Mouse (Mus musculus) retina, embryonic 14.5 days (tissue): ENCODE measurements around the gene Prmt8.

Experiments used
- DNase-seq: peaks from one replicate; pipeline ENCODE4 v3.0.0-alpha.2; 2015; ENCODE audit warnings: low spot score

Gene Prmt8

GRCm38 (mm10) chr6:127769275-127770156, at the start of gene Prmt8:
Prmt8 (minus strand) TSS chr6:127769472.
- DNase-seq, result peak; percentile 32

DNA sequence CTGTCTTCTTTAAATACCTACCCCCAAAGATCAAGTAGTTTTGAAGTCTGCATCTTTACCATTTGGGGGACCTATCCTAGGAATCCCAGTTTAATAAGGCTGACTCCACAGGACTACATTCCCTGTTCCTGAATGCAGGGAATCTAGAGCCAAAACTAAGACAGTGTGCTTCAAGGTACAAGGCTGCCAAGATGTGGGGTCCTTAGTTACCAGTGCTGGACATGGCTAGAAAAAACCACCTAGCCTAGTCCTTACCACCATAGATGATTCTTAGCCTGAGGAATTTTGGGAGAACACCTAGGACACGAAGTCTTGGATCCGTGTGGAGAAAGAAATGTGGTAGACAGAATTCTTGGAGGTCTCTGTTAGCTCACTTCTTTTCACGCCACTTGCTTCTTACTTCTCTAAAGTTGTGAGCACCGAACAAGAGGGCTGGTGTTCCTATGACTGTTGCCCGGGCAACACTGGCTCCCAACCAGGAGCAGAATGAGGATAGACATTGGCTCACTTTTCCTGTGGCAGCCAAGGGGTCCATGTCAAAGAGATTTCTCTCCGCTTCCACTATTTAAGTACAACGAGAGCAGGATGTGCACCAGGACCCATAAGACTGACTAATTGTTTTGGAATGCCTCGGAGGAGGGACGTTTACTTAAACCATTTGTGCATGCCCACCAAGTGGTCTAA, 33.9 kb upstream of the Prmt8 start:
- no peak for DNase-seq

DNA sequence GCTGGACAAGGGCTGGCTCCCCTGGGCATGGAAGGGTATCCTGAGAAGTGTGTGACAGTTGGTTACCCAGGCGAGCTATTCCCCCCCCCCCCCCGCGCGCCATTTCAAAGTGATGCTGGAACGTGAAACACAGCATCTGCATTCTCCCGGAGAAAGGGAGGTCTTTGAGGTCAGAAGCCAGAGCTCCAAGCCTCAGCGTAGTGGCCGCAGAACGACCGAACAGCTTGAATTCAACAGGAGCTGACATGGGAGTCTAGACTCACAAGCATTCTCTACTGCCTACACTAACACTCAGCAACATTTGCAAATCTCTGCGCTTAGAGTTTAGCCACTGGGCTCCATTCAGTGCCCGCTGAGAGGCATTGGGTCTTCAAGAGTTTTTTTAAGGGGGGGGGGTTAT, 32.9 kb upstream of the Prmt8 start:
- no peak for DNase-seq

- no peak for DNase-seq
Observed at GRCm38 (mm10) chr6:127790023-127790422, 20.8 kb upstream of the Prmt8 start.

- no peak for DNase-seq
Observed at GRCm38 (mm10) chr6:127770806-127771205, 1.5 kb upstream of the Prmt8 start.

DNA sequence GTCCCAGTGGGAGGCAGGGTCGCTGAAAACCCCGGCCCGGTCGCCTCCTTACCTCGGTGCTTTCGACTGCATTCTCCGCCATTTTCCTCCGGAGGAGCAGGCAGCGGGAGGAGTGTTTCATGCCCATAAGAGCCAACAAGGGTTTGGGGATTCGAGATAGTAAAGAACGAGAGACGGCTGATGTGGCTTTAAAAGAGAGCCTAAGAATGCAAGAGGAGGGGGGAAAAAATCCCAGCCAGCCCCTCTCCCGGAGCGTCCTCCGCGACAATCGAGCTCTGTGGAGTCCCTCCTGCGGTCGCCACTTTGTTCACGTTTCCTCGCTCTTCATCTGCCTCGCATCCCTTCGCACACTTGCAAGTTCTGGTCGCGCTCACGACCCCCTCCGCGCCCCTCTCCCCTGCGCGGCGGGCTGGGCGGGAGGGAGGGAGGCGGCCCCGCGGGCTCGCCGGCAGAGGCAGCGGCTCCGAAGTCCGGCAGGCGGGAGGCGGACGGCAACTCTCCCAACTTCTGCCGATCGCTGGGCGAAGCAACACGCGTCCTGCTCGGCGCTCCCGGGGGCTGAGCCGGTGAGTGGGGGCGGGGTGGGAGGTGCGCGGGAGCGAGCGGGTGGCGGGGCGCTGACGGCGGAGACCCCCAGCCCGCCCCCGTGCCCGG, 524 bp downstream of the Prmt8 start:
- peak; percentile 37 for DNase-seq

- peak; percentile 77 for DNase-seq
Observed at GRCm38 (mm10) chr6:127767706-127768493, 1.4 kb downstream of the Prmt8 start.

DNA sequence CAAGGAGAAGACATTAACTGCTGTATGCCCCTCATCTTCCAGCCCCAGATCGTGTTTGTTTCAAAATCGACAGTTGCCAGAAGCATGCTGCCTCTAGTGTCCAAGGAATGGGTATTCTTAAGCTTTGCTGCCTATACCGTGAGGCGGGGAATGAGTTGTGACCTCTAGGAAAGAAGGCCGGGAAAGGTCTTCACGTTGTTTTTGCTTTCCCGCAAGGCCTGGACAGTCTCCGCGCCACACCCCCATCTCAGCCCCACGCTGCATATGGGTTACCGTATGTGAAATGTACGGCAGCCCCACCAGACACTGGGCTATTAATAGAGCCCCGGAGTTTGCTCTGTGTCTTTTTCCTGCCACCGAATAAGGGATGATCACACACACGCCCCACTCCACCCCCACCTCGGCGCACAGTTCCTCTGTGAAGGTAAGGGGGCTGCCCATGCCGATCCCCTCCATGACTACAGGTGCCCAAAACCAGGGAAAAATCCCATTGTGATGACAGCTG, 2.0 kb downstream of the Prmt8 start:
- DNase-seq, result no peak

GRCm38 (mm10) chr6:127766641-127767200, 2.6 kb downstream of the Prmt8 start:
- DNase-seq, result peak; percentile 59

DNA sequence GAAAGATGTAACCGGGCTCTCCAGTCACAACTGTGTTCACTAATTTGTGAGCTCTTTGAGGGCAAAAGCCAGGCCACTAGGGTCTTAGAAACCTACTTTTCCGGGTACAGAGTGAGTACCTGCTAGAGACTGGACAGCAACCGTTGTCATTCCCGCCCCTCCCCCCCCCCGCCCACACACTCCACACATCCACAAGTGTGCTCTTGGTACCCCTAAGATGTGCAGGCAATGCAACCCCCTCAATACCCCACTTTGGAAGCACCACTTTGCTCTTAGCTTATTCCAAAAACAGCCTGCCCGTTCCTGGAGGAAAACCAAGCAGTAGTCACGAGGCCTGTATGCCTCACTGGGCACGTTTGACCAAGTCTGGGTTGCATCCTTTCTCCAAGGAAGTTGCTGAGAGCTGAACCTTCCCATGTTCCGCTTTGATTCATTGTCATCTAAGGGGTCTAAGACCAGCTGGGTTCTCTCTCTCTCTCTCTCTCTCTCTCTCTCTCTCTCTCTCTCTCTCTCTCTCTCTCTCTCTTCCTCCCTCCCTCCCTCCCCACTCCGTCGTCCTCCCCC, 3.1 kb downstream of the Prmt8 start:
- DNase-seq, result peak; percentile 42

DNA sequence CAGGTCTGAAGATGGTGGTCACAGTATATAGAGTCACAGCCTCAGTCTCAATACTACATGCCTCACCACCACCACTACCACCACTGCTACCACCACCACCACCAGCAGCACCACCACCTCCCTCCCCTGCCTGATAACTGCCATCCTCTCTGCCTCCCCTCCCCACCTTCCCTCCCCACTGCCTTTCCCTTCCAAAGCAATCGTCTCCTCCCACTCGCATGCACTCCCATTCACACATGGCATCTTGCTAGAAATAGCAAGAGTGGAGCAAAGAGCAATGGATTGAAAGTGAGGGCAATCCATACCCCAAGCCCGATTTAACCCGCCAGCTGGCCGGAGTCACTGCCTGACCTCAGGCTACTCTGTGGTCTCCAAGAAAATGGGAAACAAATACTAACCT, 3.7 kb downstream of the Prmt8 start:
- no peak for DNase-seq

GRCm38 (mm10) chr6:127758264-127758663, 11.0 kb downstream of the Prmt8 start:
- no peak for DNase-seq

DNA sequence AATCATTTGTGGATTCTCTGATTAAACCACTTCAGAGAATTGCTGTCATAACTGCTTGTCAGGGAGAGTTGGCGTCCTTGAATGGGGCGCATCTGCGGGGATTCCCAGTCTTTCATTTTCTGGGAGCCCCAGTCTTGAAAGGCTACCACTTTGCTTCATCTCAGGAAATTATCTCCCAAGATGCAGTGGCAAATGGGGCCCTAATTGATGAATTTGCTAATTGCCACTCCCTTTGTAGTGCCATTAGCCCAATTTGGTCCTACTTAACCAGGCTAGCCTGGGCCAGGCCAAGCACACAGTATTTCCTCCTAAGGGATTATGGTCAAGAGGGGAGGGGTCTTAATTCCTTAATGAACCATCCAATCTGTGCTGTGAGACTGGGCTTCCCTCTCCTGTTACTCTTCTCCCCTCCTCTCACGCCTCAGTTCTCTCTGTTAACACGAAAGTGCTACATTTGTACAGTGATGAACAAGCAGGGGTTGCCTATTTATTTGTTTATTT, 11.6 kb downstream of the Prmt8 start:
- peak; percentile 29 for DNase-seq

DNA sequence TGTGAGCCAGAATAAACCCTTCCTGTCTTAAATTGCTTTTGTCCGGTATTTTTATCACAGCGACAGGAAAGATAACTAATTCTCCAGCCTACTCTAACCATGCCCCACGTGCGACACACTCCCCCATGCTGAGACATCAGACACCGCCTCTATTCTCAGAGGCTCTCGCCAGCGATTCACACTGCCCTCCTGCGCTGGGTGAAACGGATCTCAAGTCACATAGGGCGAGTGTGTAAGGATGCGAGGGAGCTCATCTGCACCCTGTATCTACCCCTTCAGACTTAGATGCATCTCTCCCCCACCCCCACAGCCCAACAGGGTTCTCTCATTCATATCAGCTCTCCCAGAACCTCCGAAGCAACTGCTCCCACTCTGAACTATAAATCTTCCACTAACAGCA, 12.4 kb downstream of the Prmt8 start:
- DNase-seq, result no peak

GRCm38 (mm10) chr6:127753228-127753627, 16.0 kb downstream of the Prmt8 start:
- no peak for DNase-seq

GRCm38 (mm10) chr6:127752681-127753080, 16.6 kb downstream of the Prmt8 start:
- no peak for DNase-seq

DNA sequence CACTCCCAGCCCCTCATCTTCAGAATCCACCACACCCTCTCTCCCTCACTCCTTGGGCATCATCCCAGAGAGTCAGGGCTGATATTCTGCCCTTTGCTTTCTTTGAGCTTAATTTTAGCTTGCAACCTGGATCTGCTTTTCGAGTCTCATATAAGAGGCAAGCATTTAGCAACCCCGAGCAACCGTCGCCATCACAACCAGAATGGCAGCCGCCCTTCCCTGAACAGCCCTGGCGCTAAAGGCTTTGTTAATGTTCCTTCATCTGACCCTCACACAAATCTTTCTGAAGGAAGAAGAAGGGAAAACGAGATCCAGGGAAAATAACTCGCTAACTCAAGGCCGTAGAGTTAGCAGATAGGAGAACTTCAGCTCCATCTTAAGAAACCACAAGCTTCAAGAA, 17.8 kb downstream of the Prmt8 start:
- DNase-seq, result no peak

- no peak for DNase-seq
Observed at GRCm38 (mm10) chr6:127748793-127749192, 20.5 kb downstream of the Prmt8 start.

DNA sequence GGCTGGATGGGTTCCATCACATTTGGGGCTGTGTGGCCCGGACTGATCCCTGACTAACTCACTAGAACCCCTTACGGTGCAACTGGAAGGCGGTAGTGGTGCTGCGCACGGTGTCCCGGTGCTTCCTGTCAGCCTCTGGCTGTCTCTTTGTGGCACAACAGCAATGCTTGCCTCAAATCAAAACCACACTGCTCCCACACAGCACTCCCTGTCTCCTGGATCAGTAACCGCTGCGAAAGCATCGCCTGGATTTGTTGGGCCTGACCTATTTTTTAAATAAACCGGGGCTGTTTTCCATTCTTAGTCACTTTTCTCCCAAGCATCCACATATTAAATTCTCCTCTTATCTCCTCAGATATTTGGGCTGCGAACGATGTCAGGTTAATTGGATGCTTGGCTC, 27.0 kb downstream of the Prmt8 start:
- DNase-seq, result no peak

GRCm38 (mm10) chr6:127741162-127741561, 28.1 kb downstream of the Prmt8 start:
- DNase-seq, result no peak

DNA sequence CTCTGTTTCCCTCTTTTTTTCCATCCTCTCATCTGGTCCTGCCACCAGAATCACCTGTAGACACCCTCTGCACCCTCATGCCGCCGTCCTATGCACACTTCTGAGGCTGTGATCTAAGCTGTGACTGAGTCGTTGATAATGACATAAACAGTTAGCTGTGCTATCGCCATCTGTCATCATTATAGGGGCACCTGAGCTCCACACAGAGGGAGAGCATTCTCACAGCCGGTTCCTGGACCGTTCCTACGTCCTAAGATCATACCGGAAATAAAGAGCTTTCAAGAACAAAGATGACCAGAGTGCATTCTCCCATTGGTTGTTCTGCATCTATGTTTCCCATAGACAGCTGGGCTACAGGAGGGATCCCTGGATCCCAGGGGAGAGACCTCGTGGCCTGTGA, 28.6 kb downstream of the Prmt8 start:
- DNase-seq, result no peak
